Mouse (Mus musculus) stomach, postnatal 0 days (tissue): ENCODE data around the gene Slc7a7. TPM values are rescaled to one million over a fixed set of nuclear protein-coding genes. Genes with fewer than 3 reads are reported as not detected.

Experiments
- ATAC-seq: fragments of 200-750 bp; cut with Nextera tagmentation; 2 replicates; pipeline ENCODE4 v1.8.0; 2017; ENCODE audit not compliant: low FRiP score, low TSS enrichment
- DNase-seq: peaks from one replicate; pipeline ENCODE4 v3.0.0-alpha.2; 2016; ENCODE audit warnings: low spot score
- H3K27ac ChIP-seq: fragments of 300-500 bp; sonication (generic); replicated peaks from 2 replicates; pipeline ENCODE4 v1.5.1; 2014; ENCODE audit warnings: mild to moderate bottlenecking, control low read depth
- H3K27me3 ChIP-seq: fragments of 300-500 bp; sonication (generic); 2 replicates; pipeline ENCODE4 v1.6.1; 2014; ENCODE audit warnings: low read length; ENCODE audit not compliant: control insufficient read depth, insufficient read depth
- H3K36me3 ChIP-seq: fragments of 300-500 bp; sonication (generic); 2 replicates; pipeline ENCODE4 v1.6.1; 2014; ENCODE audit warnings: low read length, mixed read lengths; ENCODE audit not compliant: control insufficient read depth, insufficient read depth
- H3K4me1 ChIP-seq: fragments of 300-500 bp; sonication (generic); replicated peaks from 2 replicates; pipeline ENCODE4 v1.6.1; 2014; ENCODE audit warnings: antibody characterized with exemption; ENCODE audit not compliant: control insufficient read depth, insufficient read depth
- H3K4me2 ChIP-seq: fragments of 300-500 bp; sonication (generic); replicated peaks from 2 replicates; pipeline ENCODE4 v1.6.1; 2014; ENCODE audit warnings: low read depth, mild to moderate bottlenecking, control low read depth, moderate library complexity
- H3K4me3 ChIP-seq: fragments of 300-500 bp; sonication (generic); 2 replicates; pipeline ENCODE4 v1.5.1; 2014; ENCODE audit warnings: low read depth, low read length, control low read depth
- H3K9ac ChIP-seq: fragments of 300-500 bp; sonication (generic); 2 replicates; pipeline ENCODE4 v1.6.1; 2014; ENCODE audit warnings: mild to moderate bottlenecking, low read length, control low read depth, mixed read lengths
- H3K9me3 ChIP-seq: fragments of 300-500 bp; sonication (generic); 2 replicates; pipeline ENCODE4 v1.6.1; 2016; ENCODE audit warnings: low read length; ENCODE audit not compliant: control insufficient read depth
- CTCF ChIP-seq: IDR thresholded peaks from 2 replicates; pipeline ENCODE4 v1.5.1; 2016; ENCODE audit warnings: antibody characterized with exemption, low read depth, mild to moderate bottlenecking, moderate library complexity
- EP300 ChIP-seq: optimal IDR thresholded peaks from 2 replicates; pipeline ENCODE3; 2016; ENCODE audit warnings: antibody characterized with exemption
- WGBS: fragments of 180-500 bp; shearing (Covaris S2); extraction: QIAGEN DNeasy Blood & Tissue Kit; methylation state at CpG from one replicate; pipeline ENCODE4 v1.1.7; 2014; 5-methylcytosine and 5-hydroxymethylcytosine counted together
- polyA plus RNA-seq: library from polyadenylated mRNA; unstranded; fragments of >200 nt; fragmentation: Nextera tagmentation; extraction: Ambion mirVana; gene quantifications from 2 replicates; pipeline ENCODE4 v1.2.1, GENCODE M21; 2015

The Slc7a7 gene
- polyA plus RNA-seq: 9.3 and 9.5 TPM in 2 replicates

DNA sequence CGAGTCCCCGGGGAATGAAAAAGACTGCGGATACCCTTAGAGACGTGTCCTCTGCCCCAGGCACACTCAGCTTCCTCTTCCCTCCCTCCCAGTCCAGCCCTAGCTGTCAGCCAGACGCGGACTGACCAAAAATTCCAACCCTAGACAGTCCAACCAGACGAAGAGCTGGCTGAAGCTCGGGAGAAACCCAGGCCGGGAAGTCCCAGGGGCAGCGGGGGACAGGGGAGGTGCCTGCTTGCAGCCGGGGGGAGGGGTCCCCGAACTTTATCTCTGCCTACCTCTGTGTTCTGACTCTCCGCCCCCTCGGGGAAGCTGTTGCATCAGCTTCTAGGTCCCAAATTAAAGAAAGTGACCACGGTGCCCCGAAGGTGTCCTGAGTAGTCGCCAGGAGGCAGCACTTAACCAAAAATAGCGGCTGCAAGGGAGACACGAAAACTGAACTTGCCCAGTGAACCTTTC, at the start of gene Slc7a7:
Gene Slc7a7, minus strand, starts transcription at position 158 of the 459 bp plus-strand sequence.
- DNase-seq: peak; percentile 31
- Histone ChIP-seq H3K9me3 (no peaks in the 10 kb centered on the region), H3K27ac (no peak within 1 kb of the TSS), H3K9ac (no peak within 1 kb of the TSS), H3K4me2 (no peak within 1 kb of the TSS), H3K27me3 (no peaks in the 10 kb centered on the region), H3K36me3 (no peaks in the 10 kb centered on the region), H3K4me1 (peaks cover 8% of the 10 kb centered on the region), H3K4me3 (no peak within 1 kb of the TSS)
- 22% methylated on average over 19 of the region's 19 CpGs for WGBS
- no peak for ATAC-seq
- TF ChIP-seq EP300 (no peak), CTCF (peak; percentile 59)

DNA sequence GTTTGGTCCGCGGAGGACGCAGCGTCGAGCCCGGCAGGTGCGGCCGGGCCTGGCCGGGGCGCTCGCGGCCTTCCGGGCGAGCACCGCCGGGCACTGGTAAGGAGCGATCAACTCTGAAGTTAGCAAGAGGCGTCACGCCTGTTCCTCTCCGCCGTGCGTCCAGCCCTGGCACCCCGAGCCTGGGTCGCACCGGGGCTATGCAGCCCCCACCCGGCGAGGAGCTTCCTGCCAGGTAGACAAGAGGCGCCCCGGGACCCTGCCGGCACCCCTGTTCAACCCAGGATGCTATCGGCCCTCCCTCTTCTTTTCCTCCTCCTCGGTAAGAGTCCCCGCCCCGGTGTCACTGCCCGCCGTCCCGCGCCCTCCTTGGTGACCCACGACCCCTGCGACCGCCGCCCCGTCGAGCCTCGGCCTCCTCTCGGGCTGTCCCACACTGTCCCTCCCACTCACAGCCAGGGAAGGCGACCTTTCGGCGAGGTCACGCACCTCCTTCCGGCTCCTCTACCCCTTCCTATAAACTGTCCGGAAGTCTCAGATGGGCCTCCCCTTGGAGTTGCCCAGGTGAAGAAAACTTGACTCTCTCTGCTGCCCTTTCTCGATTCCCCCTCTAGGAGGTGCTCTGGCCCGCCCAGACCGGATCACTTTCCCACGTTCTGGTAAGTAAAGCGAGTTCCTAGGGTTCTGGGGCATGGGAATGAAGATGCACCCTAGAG, 46.9 kb upstream of the Slc7a7 start:
- peak overlapping the region; percentile 95 for H3K27ac ChIP-seq
- ATAC-seq (peak; percentile 83), DNase-seq (peak; percentile 84)
- peaks cover 21% of the 10 kb centered on the region for H3K36me3 ChIP-seq
- peak overlapping the region; percentile 92 for H3K9ac ChIP-seq
- peak overlapping the region; percentile 92 for H3K4me3 ChIP-seq
- TF ChIP-seq EP300: no peak
- TF ChIP-seq CTCF: peak; percentile 80
- 1% methylated on average over 40 of the region's 57 CpGs for WGBS
- no peaks in the 10 kb centered on the region for H3K27me3 ChIP-seq
- no peaks in the 10 kb centered on the region for H3K9me3 ChIP-seq
- no peaks in the 10 kb centered on the region; the same call in 1 of the 2 replicates for H3K4me1 ChIP-seq
- H3K4me2 ChIP-seq: peak overlapping the region; percentile 84

DNA sequence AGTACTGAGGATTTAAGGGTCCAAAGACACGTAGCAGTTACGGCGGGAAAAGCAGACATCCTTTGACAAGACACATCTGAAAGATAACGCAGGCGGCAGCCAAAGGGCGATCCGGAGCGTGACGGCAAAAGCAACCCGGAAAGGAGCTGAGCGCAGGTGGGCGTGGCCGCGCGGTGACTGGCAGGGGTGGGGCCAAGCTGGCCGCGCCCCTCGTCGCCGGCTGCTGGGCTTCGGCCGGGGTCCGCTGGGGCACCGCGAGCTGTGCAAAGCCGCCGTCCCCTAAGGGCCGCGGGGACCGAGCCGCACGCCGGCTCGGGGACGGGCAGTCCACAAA, 46.3 kb upstream of the Slc7a7 start, which contains the start of gene Lrp10:
Gene Lrp10, plus strand, starts transcription at position 179 of the 334 bp plus-strand sequence.
- WGBS: 0% methylated on average over 30 of the region's 35 CpGs
- H3K9me3 ChIP-seq: no peaks in the 10 kb centered on the region
- H3K4me1 ChIP-seq: no peaks in the 10 kb centered on the region; the same call in 1 of the 2 replicates

DNA sequence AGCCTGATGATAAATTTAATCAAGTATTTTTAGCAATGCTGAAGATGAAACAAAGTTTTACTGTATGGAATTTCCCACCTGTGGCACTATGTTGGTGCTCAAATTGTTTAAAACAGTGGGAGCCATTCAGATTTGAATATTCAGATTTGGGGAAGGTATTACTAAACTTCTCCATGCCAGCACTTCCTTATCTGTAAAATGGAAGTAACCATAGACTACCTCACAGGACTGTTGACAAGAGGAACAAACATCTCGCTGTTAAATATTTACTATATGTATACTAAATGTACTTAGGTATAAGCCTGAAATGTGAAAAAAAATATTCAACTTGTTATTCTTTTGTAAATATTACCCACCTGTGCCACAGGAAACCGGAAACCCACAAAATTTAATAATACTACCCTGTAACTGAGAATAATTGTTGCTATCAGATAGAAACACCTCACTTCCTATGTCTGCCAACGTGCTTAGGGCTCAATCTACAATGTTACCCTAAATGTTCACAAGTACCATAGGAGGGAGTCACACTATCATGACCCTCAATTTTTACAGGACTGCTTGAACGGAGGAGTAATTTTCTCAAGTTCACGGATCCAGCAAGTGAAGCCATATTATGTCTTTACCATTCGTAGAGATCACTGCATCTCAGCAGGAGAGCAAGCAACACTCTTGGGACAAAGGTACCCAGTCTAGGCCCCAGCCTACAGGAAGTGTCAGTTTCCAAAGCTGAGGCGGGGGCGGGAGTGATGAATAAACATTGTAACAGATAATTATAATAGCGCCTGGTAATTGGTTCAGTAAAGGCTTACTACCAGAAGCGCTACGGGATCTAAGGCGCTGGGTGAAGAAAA, 45.8 kb upstream of the Slc7a7 start:
- DNase-seq: no peak
- Histone ChIP-seq H3K9me3 (no peaks in the 10 kb centered on the region), H3K9ac (peak overlapping the region; percentile 92), H3K4me1 (no peaks in the 10 kb centered on the region; the same call in 1 of the 2 replicates), H3K4me3 (peak overlapping the region; percentile 92), H3K27ac (peak overlapping the region; percentile 95), H3K27me3 (no peaks in the 10 kb centered on the region), H3K4me2 (peak overlapping the region; percentile 84), H3K36me3 (peaks cover 10% of the 10 kb centered on the region)
- 11% methylated on average over 12 of the region's 12 CpGs for WGBS
- TF ChIP-seq EP300 (no peak), CTCF (no peak)
- ATAC-seq: peak; percentile 25; the same call in 1 of the 2 replicates

More for the DNA sequence above, 46.3 kb upstream of the Slc7a7 start, which contains the start of gene Lrp10:
- DNase-seq (peak; percentile 92), ATAC-seq (peak; percentile 85)
- TF ChIP-seq EP300 (no peak), CTCF (no peak)
- peak within 1 kb of the TSS; percentile 92 for H3K4me3 ChIP-seq
- H3K27me3 ChIP-seq: no peaks in the 10 kb centered on the region
- H3K36me3 ChIP-seq: peaks cover 16% of the 10 kb centered on the region
- peak within 1 kb of the TSS; percentile 84 for H3K4me2 ChIP-seq
- peak within 1 kb of the TSS; percentile 92 for H3K9ac ChIP-seq
- H3K27ac ChIP-seq: peak within 1 kb of the TSS; percentile 95

DNA sequence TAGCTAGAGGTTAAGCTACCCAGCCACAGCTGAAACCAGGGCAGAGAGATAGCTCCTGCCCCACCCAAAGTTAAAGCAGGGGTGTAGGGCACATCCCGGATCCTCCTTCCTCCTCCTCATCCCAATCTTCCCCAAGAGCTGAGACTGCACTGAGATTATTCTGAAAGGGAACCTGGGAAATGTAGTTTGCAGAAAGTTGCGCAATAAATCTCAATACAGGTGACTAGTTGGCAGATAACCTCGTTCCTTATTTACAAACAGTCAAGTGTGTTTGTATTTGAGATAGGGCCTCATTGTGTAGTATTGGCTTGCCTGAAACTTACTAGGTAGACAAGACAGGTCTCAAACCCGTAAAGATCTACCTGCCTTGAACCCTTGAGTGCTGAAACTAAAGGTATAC, 44.6 kb upstream of the Slc7a7 start:
- WGBS: 57% methylated on average over 4 of the region's 4 CpGs
- DNase-seq (no peak), ATAC-seq (no peak)
- Histone ChIP-seq H3K9me3 (no peaks in the 10 kb centered on the region), H3K4me3 (no peak overlapping the region), H3K36me3 (no peaks in the 10 kb centered on the region), H3K27me3 (no peaks in the 10 kb centered on the region), H3K9ac (no peak overlapping the region), H3K4me2 (no peak overlapping the region), H3K4me1 (no peaks in the 10 kb centered on the region; the same call in 1 of the 2 replicates), H3K27ac (0 out of 2 replicates have a peak overlapping the region, but pooled peaks have one; percentile 8)
- TF ChIP-seq EP300: no peak
- TF ChIP-seq CTCF: no peak
